Mouse (Mus musculus): ENCODE results near the gene Vmn2r3.

GRCm38 (mm10) chr3:64265762-64266112, 23.8 kb downstream of the Vmn2r3 start:
- TF ChIP-seq CTCF (IDR thresholded peaks at IDR 0.05; ENCODE audit: extremely low read depth, insufficient read length, insufficient replicate concordance, low read depth, low read length) (no peak), POLR2A (IDR thresholded peaks at IDR 0.05; ENCODE audit: low read depth, low read length) (no peak)
